Mouse (Mus musculus) gastrocnemius, postnatal 10 days (tissue): ENCODE data around the gene B3gnt6. TPM values are rescaled to one million over a fixed set of nuclear protein-coding genes. Genes with fewer than 3 reads are reported as not detected.

ENCODE experiments used
- DNase-seq: peaks from one replicate; pipeline ENCODE4 v3.0.0; 2021; ENCODE audit warnings: mixed read lengths
- total RNA-seq, 2 experiments: library from RNA; stranded (reverse); gene quantifications; 2 replicates each; pipeline ENCODE4 v1.2.3; 2021

B3gnt6 gene
- total RNA-seq, 2 experiments from 2014 or later, result not detected

GRCm38 (mm10) chr7:98148721-98149407 lies 50.4 kb downstream of the B3gnt6 start:
- no peak for DNase-seq

GRCm38 (mm10) chr7:98147766-98148165 lies 51.5 kb downstream of the B3gnt6 start:
- DNase-seq, result no peak

- no peak for DNase-seq
These were observed 52.8 kb downstream of the B3gnt6 start for GRCm38 (mm10) chr7:98146447-98146845.

- DNase-seq, result no peak
These were observed 53.3 kb downstream of the B3gnt6 start for GRCm38 (mm10) chr7:98145842-98146446.

GRCm38 (mm10) chr7:98145402-98145801 lies 53.9 kb downstream of the B3gnt6 start, which contains the start of gene Omp:
TSS of gene Omp (minus strand) at chr7:98145502.
- DNase-seq, result no peak

GRCm38 (mm10) chr7:98142648-98143047 lies 56.6 kb downstream of the B3gnt6 start:
- DNase-seq, result no peak

Other genes starting within 250 kb of the B3gnt6 start
- gene Myo7a, start 80.0 kb downstream of the B3gnt6 start, total RNA-seq, result 1 to 10 TPM; 7.0 TPM
- gene Omp, start 54.0 kb downstream of the B3gnt6 start, total RNA-seq, result under 1 TPM; 0.21 to 0.27 TPM
- gene Capn5, start 21.2 kb downstream of the B3gnt6 start, total RNA-seq, result 1 to 10 TPM; 4.7 TPM
- 1 to 10 TPM; 5.1 to 6.1 TPM for gene Acer3, start 121.7 kb upstream of the B3gnt6 start, total RNA-seq
- gene Tsku, start 161.8 kb upstream of the B3gnt6 start, total RNA-seq, result 1 to 10 TPM; 4.6 to 8.9 TPM
- not detected for gene Gucy2d, start 240.9 kb upstream of the B3gnt6 start, total RNA-seq